Mouse (Mus musculus): ENCODE data around the gene Itga6. TPM values are rescaled to one million over a fixed set of nuclear protein-coding genes. Genes with fewer than 3 reads are reported as not detected.

Itga6 gene
- polyA plus RNA-seq, 1 experiment from 2014 or later = 97.5 TPM

- H3K4me3 ChIP-seq (ENCODE audit: low read depth, low read length) = no peak overlapping the region
- no peak overlapping the region for H3K9ac ChIP-seq
- H3K27ac ChIP-seq (ENCODE audit: low read depth) = no peak overlapping the region
- H3K36me3 ChIP-seq (ENCODE audit: insufficient read depth) = no peaks in the 10 kb centered on the region
- no peak for TF ChIP-seq CTCF (IDR thresholded peaks at IDR 0.05; ENCODE audit: low read depth)
- H3K27me3 ChIP-seq (ENCODE audit: insufficient read depth, low read length) = no peaks in the 10 kb centered on the region
- ATAC-seq (ENCODE audit: insufficient read depth) (no peak), DNase-seq (no peak)
- H3K4me1 ChIP-seq (ENCODE audit: insufficient read depth) = peaks cover 8% of the 10 kb centered on the region
- WGBS = 52% methylated on average over 4 of the region's 4 CpGs
- H3K4me2 ChIP-seq = no peak overlapping the region
- H3K9me3 ChIP-seq (ENCODE audit: low read depth, low read length) = no peaks in the 10 kb centered on the region
These were observed 56.7 kb downstream of the Itga6 start for GRCm38 (mm10) chr2:71802131-71802530.

DNA sequence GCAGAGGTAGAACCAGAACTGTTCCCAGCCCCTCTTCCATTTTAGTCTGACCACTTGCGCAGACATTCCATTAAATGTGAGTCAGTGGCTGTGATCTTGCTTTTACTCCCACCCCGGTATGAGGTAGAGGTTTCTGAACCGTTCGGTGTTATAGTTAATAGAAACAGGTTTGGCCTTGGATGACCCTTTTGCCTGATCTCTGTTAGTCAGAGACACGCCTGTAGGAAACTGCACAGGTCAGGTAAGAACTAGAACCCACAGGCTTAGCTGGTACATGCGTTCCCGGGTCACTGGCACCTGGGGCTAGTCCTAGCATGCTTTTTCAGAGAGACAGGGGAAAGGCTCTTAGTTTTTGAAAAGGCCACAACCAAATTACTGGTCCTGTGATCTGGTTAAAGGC lies 59.7 kb downstream of the Itga6 start:
- Histone ChIP-seq H3K9ac (no peak overlapping the region), H3K36me3 (ENCODE audit: insufficient read depth) (no peaks in the 10 kb centered on the region), H3K4me2 (no peak overlapping the region), H3K27me3 (ENCODE audit: insufficient read depth, low read length) (no peaks in the 10 kb centered on the region), H3K27ac (ENCODE audit: low read depth) (no peak overlapping the region), H3K4me1 (ENCODE audit: insufficient read depth) (peaks cover 8% of the 10 kb centered on the region), H3K9me3 (ENCODE audit: low read depth, low read length) (no peaks in the 10 kb centered on the region), H3K4me3 (ENCODE audit: low read depth, low read length) (no peak overlapping the region)
- ATAC-seq (ENCODE audit: insufficient read depth) = no peak
- WGBS = 76% methylated on average over 7 of the region's 7 CpGs
- DNase-seq = no peak
- TF ChIP-seq CTCF (IDR thresholded peaks at IDR 0.05; ENCODE audit: low read depth) = no peak

- no peaks in the 10 kb centered on the region for H3K9me3 ChIP-seq (ENCODE audit: low read depth, low read length)
- no peak overlapping the region for H3K9ac ChIP-seq
- no peak overlapping the region for H3K27ac ChIP-seq (ENCODE audit: low read depth)
- ATAC-seq (ENCODE audit: insufficient read depth) (no peak), DNase-seq (no peak)
- no peak overlapping the region for H3K4me2 ChIP-seq
- TF ChIP-seq CTCF (IDR thresholded peaks at IDR 0.05; ENCODE audit: low read depth) = no peak
- 42% methylated on average over 11 of the region's 11 CpGs for WGBS
- peaks cover 8% of the 10 kb centered on the region for H3K4me1 ChIP-seq (ENCODE audit: insufficient read depth)
- no peaks in the 10 kb centered on the region for H3K27me3 ChIP-seq (ENCODE audit: insufficient read depth, low read length)
- no peak overlapping the region for H3K4me3 ChIP-seq (ENCODE audit: low read depth, low read length)
- no peaks in the 10 kb centered on the region for H3K36me3 ChIP-seq (ENCODE audit: insufficient read depth)
These were observed 60.5 kb downstream of the Itga6 start for GRCm38 (mm10) chr2:71805611-71806567.

DNA sequence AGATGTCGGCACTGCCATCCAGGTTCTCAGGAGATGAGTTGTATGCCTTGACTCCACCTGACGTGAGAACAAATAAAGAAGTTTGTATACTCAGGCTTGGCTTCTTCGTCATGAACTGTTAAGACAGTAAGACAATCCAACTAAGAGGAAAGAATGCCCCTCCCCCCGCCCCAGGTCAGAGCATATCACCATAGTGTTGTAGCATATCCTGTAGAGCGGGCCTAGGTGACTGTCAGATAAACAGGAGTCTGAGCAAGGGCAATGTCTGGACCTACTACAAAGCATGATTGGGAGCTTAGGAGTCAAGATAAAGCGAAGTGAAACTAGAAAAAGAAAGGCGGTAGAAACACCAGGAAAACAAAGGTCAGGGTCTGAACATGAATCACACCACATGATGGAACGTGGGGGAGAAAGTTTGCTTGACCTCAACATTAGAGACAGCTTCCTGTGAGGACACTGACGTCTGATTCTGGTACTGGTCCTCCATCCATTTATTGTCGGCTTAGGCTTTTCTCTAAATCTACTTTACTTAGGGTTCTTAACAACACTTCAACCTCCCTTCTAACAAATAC lies 64.0 kb downstream of the Itga6 start:
- ATAC-seq (ENCODE audit: insufficient read depth) (no peak), DNase-seq (no peak)
- no peak for TF ChIP-seq CTCF (IDR thresholded peaks at IDR 0.05; ENCODE audit: low read depth)
- WGBS = 67% methylated on average over 10 of the region's 10 CpGs
- Histone ChIP-seq H3K9me3 (ENCODE audit: low read depth, low read length) (no peaks in the 10 kb centered on the region), H3K4me2 (no peak overlapping the region), H3K36me3 (ENCODE audit: insufficient read depth) (no peaks in the 10 kb centered on the region), H3K4me1 (ENCODE audit: insufficient read depth) (peaks cover 16% of the 10 kb centered on the region), H3K9ac (no peak overlapping the region), H3K4me3 (ENCODE audit: low read depth, low read length) (no peak overlapping the region), H3K27me3 (ENCODE audit: insufficient read depth, low read length) (no peaks in the 10 kb centered on the region), H3K27ac (ENCODE audit: low read depth) (no peak overlapping the region)

- DNase-seq (no peak), ATAC-seq (ENCODE audit: insufficient read depth) (no peak)
- Histone ChIP-seq H3K27me3 (ENCODE audit: insufficient read depth, low read length) (no peaks in the 10 kb centered on the region), H3K27ac (ENCODE audit: low read depth) (no peak overlapping the region), H3K4me1 (ENCODE audit: insufficient read depth) (peaks cover 16% of the 10 kb centered on the region), H3K36me3 (ENCODE audit: insufficient read depth) (no peaks in the 10 kb centered on the region), H3K9me3 (ENCODE audit: low read depth, low read length) (no peaks in the 10 kb centered on the region), H3K4me3 (ENCODE audit: low read depth, low read length) (no peak overlapping the region), H3K4me2 (no peak overlapping the region), H3K9ac (no peak overlapping the region)
- WGBS = 88% methylated on average over 11 of the region's 11 CpGs
- TF ChIP-seq CTCF (IDR thresholded peaks at IDR 0.05; ENCODE audit: low read depth) = no peak
These were observed 64.6 kb downstream of the Itga6 start for GRCm38 (mm10) chr2:71810010-71810409.

DNA sequence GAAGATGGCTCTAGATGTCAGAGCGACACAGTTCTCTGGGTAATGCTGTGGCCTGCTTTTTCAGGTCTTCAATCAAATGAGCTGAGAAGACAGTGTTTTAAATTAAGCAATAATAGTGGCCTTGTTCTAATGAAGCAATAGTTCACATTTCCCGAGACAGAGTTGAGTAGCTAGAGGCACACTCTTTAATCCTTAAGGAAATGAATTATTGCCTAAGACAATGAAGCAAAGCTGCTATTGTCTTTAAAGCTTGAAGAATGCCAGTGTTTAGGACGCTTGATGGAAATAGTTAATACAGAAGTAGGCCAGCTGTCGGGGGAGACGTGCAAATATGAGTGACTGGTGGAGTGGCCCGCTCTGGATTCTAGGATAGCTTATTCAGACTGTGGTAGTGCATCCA lies 65.5 kb downstream of the Itga6 start:
- H3K9ac ChIP-seq = no peak overlapping the region
- no peak for DNase-seq
- no peaks in the 10 kb centered on the region for H3K9me3 ChIP-seq (ENCODE audit: low read depth, low read length)
- no peak for TF ChIP-seq CTCF (IDR thresholded peaks at IDR 0.05; ENCODE audit: low read depth)
- 37% methylated on average over 6 of the region's 6 CpGs for WGBS
- no peaks in the 10 kb centered on the region for H3K36me3 ChIP-seq (ENCODE audit: insufficient read depth)
- no peaks in the 10 kb centered on the region for H3K27me3 ChIP-seq (ENCODE audit: insufficient read depth, low read length)
- H3K27ac ChIP-seq (ENCODE audit: low read depth) = no peak overlapping the region
- no peak for ATAC-seq (ENCODE audit: insufficient read depth)
- no peak overlapping the region for H3K4me2 ChIP-seq
- no peak overlapping the region for H3K4me3 ChIP-seq (ENCODE audit: low read depth, low read length)
- peaks cover 18% of the 10 kb centered on the region for H3K4me1 ChIP-seq (ENCODE audit: insufficient read depth)

Measured in lung, embryonic 14.5 days (tissue).